Comparison of ENCODE assay signal across 17 mouse cellular contexts in genomic region chr9:66063446-66063845, GRCm38 (mm10).
"Had no signal": no experiment of that assay in that cellular context is flagged by ENCODE, and none has a peak within 500 bp of the region (broad histone marks: within the 10 kb centered on the region; RNA-seq: fewer than 3 reads in every experiment).

No protein-coding gene starts in this region.

- H3K9me3 ChIP-seq: lung, embryonic 15.5 days; megakaryocyte, embryonic 14.5 days; midbrain, embryonic 13.5 days; midbrain, embryonic 15.5 days; neural tube, embryonic 12.5 days; stomach, embryonic 15.5 days had no signal

- H3K4me2 ChIP-seq: lung, embryonic 15.5 days; midbrain, embryonic 11.5 days; midbrain, embryonic 13.5 days; midbrain, embryonic 15.5 days; neural tube, embryonic 12.5 days; stomach, embryonic 15.5 days had no signal

- ATAC-seq: lung, postnatal 0 days; midbrain, embryonic 13.5 days; midbrain, embryonic 15.5 days had no signal

- H3K9ac ChIP-seq: lung, embryonic 15.5 days; midbrain, embryonic 13.5 days; midbrain, embryonic 15.5 days; neural tube, embryonic 12.5 days; stomach, embryonic 15.5 days had no signal

- DNase-seq: lung, adult 2 months; lung, postnatal 14 days; lung, postnatal 36 days; right cerebral cortex, postnatal 14 days; thymus, adult 2 months; thymus, postnatal 25 days; thymus, postnatal 4 days had no signal

- H3K27ac ChIP-seq: lung, embryonic 15.5 days; macrophage; midbrain, embryonic 13.5 days; midbrain, embryonic 15.5 days; neural tube, embryonic 12.5 days; stomach, embryonic 15.5 days; stomach, postnatal 0 days had no signal

- H3K4me3 ChIP-seq: lung, embryonic 15.5 days; megakaryocyte, embryonic 14.5 days; midbrain, embryonic 13.5 days; midbrain, embryonic 15.5 days; neural tube, embryonic 12.5 days; stomach, embryonic 15.5 days had no signal
